Mouse (Mus musculus) adrenal gland, postnatal 14 days (tissue): ENCODE results near the gene Edc4. TPM values are rescaled to one million over a fixed set of nuclear protein-coding genes. Genes with fewer than 3 reads are reported as not detected.

ENCODE experiments used
- DNase-seq: peaks from one replicate; pipeline ENCODE4 v3.0.0; 2021; ENCODE audit warnings: mixed read lengths
- total RNA-seq: library from RNA; stranded (reverse); gene quantifications from 2 replicates; pipeline ENCODE4 v1.2.3, GENCODE M21; 2021

Gene Edc4
- total RNA-seq, 1 experiment from 2014 or later: 30.1 TPM

DNA sequence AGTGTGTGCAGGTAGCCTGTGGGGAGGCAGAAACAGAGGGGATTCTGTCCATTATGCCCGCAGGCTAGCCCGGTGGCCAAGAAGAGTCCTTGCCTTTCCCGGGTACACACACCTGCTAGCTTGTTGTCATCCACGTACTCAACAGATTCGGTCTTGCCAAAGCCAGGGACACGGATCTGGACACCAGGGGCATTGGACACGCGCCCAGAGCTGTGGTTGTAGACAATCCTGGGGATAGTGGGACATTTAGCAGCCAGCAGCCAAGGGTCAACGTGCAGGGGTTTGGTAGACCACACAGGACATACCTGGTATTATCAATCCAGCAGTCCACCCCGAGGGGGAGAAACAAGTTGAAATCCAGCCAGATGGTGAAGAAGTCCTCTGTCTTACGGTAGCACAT lies 61.3 kb downstream of the Edc4 start:
- no peak for DNase-seq

DNA sequence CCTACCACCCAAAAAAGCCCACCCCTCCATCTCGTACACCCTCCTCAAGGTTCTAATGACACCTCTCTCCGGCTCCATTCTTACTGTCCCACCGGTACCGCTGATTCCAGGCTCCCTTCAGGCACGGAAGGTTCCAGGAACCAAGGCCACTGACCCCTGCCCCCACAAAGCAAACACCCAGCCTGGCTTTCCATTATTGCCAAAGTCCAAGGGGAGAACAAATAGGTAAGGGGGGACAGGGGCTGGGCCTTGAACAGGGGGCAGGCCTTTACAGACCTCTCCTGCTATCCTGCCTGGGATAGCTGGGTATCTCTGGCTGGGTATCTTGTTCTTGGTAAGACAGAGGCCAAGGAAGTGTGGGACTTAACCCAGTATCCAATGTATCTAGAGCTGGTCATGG lies 61.9 kb downstream of the Edc4 start:
- DNase-seq: no peak

DNA sequence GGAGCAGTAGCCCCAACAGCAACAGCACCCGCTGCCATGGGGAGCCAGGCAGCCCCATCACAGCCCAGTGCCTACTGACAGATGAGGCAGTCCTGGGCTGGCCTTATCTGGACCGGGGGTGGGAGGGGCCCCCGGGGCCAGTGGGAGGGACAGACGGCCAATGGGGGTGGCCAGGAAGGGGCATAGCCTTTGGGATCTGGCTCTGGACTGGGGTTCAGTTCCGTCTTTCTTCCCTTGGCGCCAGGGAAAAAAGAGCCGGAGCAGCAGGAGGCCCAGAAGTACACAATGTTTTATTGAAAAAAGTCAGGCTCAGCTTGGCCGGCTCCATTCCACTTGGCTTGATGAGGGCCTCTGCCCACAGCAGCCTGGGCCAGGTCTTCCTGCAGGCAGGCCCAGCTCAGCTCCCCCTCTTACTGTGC lies 62.6 kb downstream of the Edc4 start, which contains the start of gene Lcat:
Gene Lcat (minus strand): TSS at position 62 of the 419 bp plus-strand sequence.
- DNase-seq: no peak

Other genes starting within 250 kb of the Edc4 start
- gene Ctcf, start 244.3 kb upstream of the Edc4 start, total RNA-seq: 58.4 and 70.4 TPM in 2 replicates
- 0.93 and 1.0 TPM in 2 replicates for gene Agrp, start 243.5 kb upstream of the Edc4 start, total RNA-seq
- gene Carmil2, start 194.6 kb upstream of the Edc4 start, total RNA-seq: 3.1 and 8.1 TPM in 2 replicates
- gene Acd, start 179.8 kb upstream of the Edc4 start, total RNA-seq: 23.3 and 23.8 TPM in 2 replicates
- 10.6 and 11.0 TPM in 2 replicates for gene Pard6a, start 179.7 kb upstream of the Edc4 start, total RNA-seq
- not detected in 2 replicates for gene 4933405L10Rik, start 173.2 kb upstream of the Edc4 start, total RNA-seq
- 5.4 and 6.0 TPM in 2 replicates for gene Enkd1, start 172.7 kb upstream of the Edc4 start, total RNA-seq
- 7.8 and 11.3 TPM in 2 replicates for gene Gfod2, start 122.2 kb upstream of the Edc4 start, total RNA-seq
- gene Ranbp10, start 53.5 kb upstream of the Edc4 start, total RNA-seq: 27.3 and 29.8 TPM in 2 replicates
- not detected in 2 replicates for gene Tsnaxip1, start 53.1 kb upstream of the Edc4 start, total RNA-seq
- 8.5 and 11.2 TPM in 2 replicates for gene Cenpt, start 27.6 kb upstream of the Edc4 start, total RNA-seq
- gene Thap11, start 25.7 kb upstream of the Edc4 start, total RNA-seq: 30.9 and 31.0 TPM in 2 replicates
- gene Nutf2, start 20.3 kb upstream of the Edc4 start, total RNA-seq: 22.3 and 41.4 TPM in 2 replicates
- 1.0 TPM in 1 of 2 replicates, not detected in the other for gene Nrn1l, start 12.7 kb downstream of the Edc4 start, total RNA-seq
- 31.0 and 32.2 TPM in 2 replicates for gene Pskh1, start 19.6 kb downstream of the Edc4 start, total RNA-seq
- 0.59 TPM in 1 of 2 replicates, not detected in the other for gene Ctrl, start 53.0 kb downstream of the Edc4 start, total RNA-seq
- 49.2 and 65.5 TPM in 2 replicates for gene Psmb10, start 57.6 kb downstream of the Edc4 start, total RNA-seq
- gene Lcat, start 62.5 kb downstream of the Edc4 start, total RNA-seq: 5.3 and 54.9 TPM in 2 replicates
- gene Slc12a4, start 85.2 kb downstream of the Edc4 start, total RNA-seq: 36.9 and 42.5 TPM in 2 replicates
- not detected in 2 replicates for gene Dpep3, start 98.5 kb downstream of the Edc4 start, total RNA-seq
- 14.9 and 15.5 TPM in 2 replicates for gene Dus2, start 110.5 kb downstream of the Edc4 start, total RNA-seq
- gene Dpep2nb, start 125.1 kb downstream of the Edc4 start, total RNA-seq: not detected in 2 replicates
- 14.2 and 14.5 TPM in 2 replicates for gene Ddx28, start 131.0 kb downstream of the Edc4 start, total RNA-seq
- 47.3 and 47.6 TPM in 2 replicates for gene Nfatc3, start 178.0 kb downstream of the Edc4 start, total RNA-seq